Mouse (Mus musculus) heart, embryonic 14.5 days (tissue): ENCODE measurements around the gene Kctd19. TPM values are rescaled to one million over a fixed set of nuclear protein-coding genes. Genes with fewer than 3 reads are reported as not detected.
A peak's percentile ranks its signal among the peaks of the same experiment; 100 is the strongest.

Source experiments
- ATAC-seq: fragments of 200-750 bp; cut with Nextera tagmentation; 2 replicates; pipeline ENCODE4 v1.8.0; 2017; ENCODE audit warnings: low read depth, moderate TSS enrichment; ENCODE audit not compliant: insufficient number of reproducible peaks, insufficient read depth, low FRiP score
- H3K27ac ChIP-seq, 2 experiments: fragments of 200-500 bp in 1 of 2; fragments of 300-500 bp in 1 of 2; sonication (generic) in 1 of 2; replicated peaks in 1 of 2; 2 replicates each; pipeline ENCODE4 v1.5.1; 2012 to 2014; ENCODE audit warnings: low read depth in 2 of 2, low read length in 2 of 2, control low read depth in 1 of 2, mild to moderate bottlenecking in 1 of 2, mixed read lengths in 1 of 2; ENCODE audit not compliant: control insufficient read depth in 1 of 2, insufficient read depth in 1 of 2
- H3K27me3 ChIP-seq: fragments of 300-500 bp; sonication (generic); 2 replicates; pipeline ENCODE4 v1.6.1; 2014; ENCODE audit warnings: mild to moderate bottlenecking, low read length, control low read depth; ENCODE audit not compliant: control insufficient read depth, insufficient read depth
- H3K36me3 ChIP-seq: fragments of 300-500 bp; sonication (generic); 2 replicates; pipeline ENCODE4 v1.6.1; 2014; ENCODE audit warnings: mild to moderate bottlenecking, control low read depth, low read length, mixed read lengths; ENCODE audit not compliant: control insufficient read depth, insufficient read depth
- H3K4me1 ChIP-seq, 2 experiments: fragments of 200-500 bp in 1 of 2; fragments of 300-500 bp in 1 of 2; sonication (generic) in 1 of 2; 2 replicates each; pipeline ENCODE4 v1.6.1; 2012 to 2014; ENCODE audit warnings: low read length in 2 of 2, control low read depth in 1 of 2, mixed read lengths in 1 of 2; ENCODE audit not compliant: control insufficient read depth in 2 of 2, insufficient read depth in 2 of 2
- H3K4me2 ChIP-seq: fragments of 300-500 bp; sonication (generic); 2 replicates; pipeline ENCODE4 v1.6.1; 2014; ENCODE audit warnings: mild to moderate bottlenecking, low read length
- H3K4me3 ChIP-seq, 2 experiments: fragments of 200-500 bp in 1 of 2; fragments of 300-500 bp in 1 of 2; sonication (generic) in 1 of 2; 2 replicates each; pipeline ENCODE4 v1.5.1; 2012 to 2014; ENCODE audit warnings: low read length in 2 of 2, mild to moderate bottlenecking in 2 of 2, control low read depth in 1 of 2, low read depth in 1 of 2, moderate library complexity in 1 of 2; ENCODE audit not compliant: control insufficient read depth in 1 of 2, insufficient read depth in 1 of 2
- H3K9ac ChIP-seq: fragments of 300-500 bp; sonication (generic); 2 replicates; pipeline ENCODE4 v1.6.1; 2014; ENCODE audit warnings: mild to moderate bottlenecking, low read length
- H3K9me3 ChIP-seq: fragments of 300-500 bp; sonication (generic); 2 replicates; pipeline ENCODE4 v1.6.1; 2016; ENCODE audit warnings: low read length, control low read depth; ENCODE audit not compliant: control insufficient read depth
- WGBS: fragments of 180-500 bp; shearing (Covaris S2); extraction: QIAGEN DNeasy Blood & Tissue Kit; methylation state at CpG from one replicate; pipeline ENCODE4 v1.1.7; 2014; 5-methylcytosine and 5-hydroxymethylcytosine counted together
- polyA plus RNA-seq: library from polyadenylated mRNA; unstranded; fragments of >200 nt; fragmentation: Nextera tagmentation; extraction: Ambion mirVana; gene quantifications from 2 replicates; pipeline ENCODE4 v1.2.1, GENCODE M21; 2014

Kctd19 gene
- polyA plus RNA-seq, 1 experiment from 2014 or later = not detected

DNA sequence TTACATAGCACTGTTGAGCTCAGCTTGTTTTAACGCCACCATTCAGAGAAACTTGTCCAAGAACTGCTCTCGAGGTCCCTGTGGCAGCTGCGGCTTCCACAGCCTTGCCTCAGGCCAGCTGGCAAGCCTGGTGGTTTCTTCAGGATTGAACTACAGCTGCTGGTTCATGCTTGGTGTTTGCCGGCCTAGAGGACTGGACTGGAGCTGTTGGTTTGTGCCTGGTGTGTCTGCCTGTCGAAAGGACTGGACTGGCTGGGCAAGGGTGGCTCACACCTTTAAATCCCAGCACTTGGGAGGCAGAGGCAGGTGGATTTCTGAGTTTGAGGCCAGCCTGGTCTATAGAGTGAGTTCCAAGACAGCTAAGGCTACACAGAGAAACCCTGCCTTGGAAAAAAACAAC, 13.3 kb downstream of the Kctd19 start:
- H3K4me1 ChIP-seq = no peaks in the 10 kb centered on the region
- 80% methylated on average over 5 of the region's 5 CpGs for WGBS

DNA sequence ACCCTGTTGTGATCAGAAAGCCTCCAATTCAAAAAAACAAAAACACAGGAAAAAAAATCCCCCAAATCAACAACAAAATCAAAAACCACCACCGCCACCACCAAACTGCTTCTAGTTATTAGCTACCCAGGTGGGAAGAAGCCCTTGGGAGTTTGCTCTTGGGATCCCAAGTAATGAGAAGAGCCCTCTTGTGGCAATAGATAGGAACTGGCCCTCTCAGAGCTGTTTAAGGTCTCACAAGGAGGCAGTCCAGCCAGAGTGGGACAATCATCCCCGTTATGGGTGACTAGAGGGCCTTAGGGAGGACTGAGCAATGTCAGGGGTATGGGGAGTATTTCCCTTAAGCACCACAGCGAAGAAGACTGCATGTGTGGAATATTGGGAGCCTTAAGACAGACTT, 15.6 kb downstream of the Kctd19 start:
- H3K27me3 ChIP-seq = peaks cover 28% of the 10 kb centered on the region

More for the DNA sequence above, 13.3 kb downstream of the Kctd19 start:
- H3K4me2 ChIP-seq = no peak overlapping the region
- no peaks in the 10 kb centered on the region for H3K36me3 ChIP-seq
- H3K9ac ChIP-seq = no peak overlapping the region
- 0 out of 2 replicates have a peak, but pooled peaks cover 5% of the 10 kb centered on the region for H3K9me3 ChIP-seq
- H3K27ac ChIP-seq = no peak overlapping the region
- peaks cover 19% of the 10 kb centered on the region; the same call in 1 of the 2 replicates for H3K27me3 ChIP-seq
- ATAC-seq = no peak
- H3K4me3 ChIP-seq = no peak overlapping the region

DNA sequence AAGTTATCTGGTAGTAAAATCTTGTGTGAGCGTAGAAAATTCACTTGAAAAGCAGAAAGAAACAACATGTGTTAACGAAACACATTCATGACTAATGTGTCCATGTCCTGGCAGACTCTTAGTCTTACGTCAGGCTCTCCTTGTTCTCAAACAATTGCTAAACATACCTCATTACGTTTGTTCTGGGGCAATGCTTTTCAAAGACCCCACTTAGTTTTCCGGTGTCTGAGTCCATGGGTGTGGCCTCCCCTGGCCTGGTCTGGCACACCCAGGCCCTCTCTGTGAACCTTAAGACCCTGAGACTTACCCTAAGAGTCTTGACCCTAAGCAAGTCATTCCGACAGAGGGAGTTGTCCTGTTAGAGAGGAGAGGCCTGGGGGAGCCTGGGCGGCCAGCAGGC, 19.4 kb downstream of the Kctd19 start:
- Histone ChIP-seq H3K4me3 (no peak overlapping the region), H3K27ac (no peak overlapping the region), H3K9ac (no peak overlapping the region), H3K4me2 (no peak overlapping the region), H3K9me3 (no peaks in the 10 kb centered on the region), H3K27me3 (peaks cover 35% of the 10 kb centered on the region), H3K4me1 (no peaks in the 10 kb centered on the region), H3K36me3 (no peaks in the 10 kb centered on the region)
- no peak for ATAC-seq
- WGBS = 69% methylated on average over 7 of the region's 7 CpGs

More for the DNA sequence above, 15.6 kb downstream of the Kctd19 start:
- H3K4me1 ChIP-seq = no peaks in the 10 kb centered on the region
- H3K9ac ChIP-seq = no peak overlapping the region
- no peak overlapping the region for H3K27ac ChIP-seq
- H3K9me3 ChIP-seq = 0 out of 2 replicates have a peak, but pooled peaks cover 5% of the 10 kb centered on the region
- 31% methylated on average over 3 of the region's 3 CpGs for WGBS
- no peak for ATAC-seq
- H3K4me3 ChIP-seq = no peak overlapping the region
- H3K36me3 ChIP-seq = no peaks in the 10 kb centered on the region
- no peak overlapping the region for H3K4me2 ChIP-seq

DNA sequence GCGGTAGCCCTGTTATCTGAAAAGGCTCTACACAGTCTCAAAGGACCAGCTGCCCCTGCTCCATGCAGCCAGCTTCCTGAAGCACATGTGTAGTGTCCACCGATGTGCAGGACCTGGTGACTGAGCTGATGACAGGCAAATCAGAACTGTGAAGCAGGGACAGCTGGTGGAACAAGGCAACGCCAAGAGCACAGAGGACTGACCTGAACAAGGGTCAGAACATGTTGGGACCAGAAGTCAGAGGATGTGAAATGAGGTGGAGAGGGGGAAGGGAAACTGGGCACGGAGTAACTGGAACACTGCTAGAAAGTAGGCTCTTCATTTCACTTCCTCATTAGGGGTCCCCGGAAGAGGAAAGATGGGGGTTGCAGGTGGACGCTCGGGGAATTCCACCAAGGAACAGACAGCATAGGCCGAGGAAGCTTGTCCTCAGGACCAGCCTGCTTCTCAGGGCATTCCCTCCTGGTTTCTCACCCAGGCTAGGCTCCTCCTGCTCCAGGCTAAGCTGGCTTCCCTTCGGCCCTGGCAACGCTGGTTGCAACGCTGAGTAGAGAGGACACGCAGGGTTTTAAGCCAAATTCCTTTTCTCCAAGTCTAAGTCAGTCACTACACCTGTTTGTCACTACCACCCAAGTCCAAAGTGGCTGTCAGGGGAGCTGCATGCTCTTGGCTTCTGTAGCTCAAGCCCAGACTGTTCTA, 20.1 kb downstream of the Kctd19 start:
- Histone ChIP-seq H3K4me1 (peaks cover 0 to under 1% of the 10 kb centered on the region in 2 experiments; a peak in 1 of 4 replicates), H3K9ac (no peak overlapping the region), H3K4me3 (no peak overlapping the region), H3K4me2 (no peak overlapping the region), H3K27me3 (peaks cover 32% of the 10 kb centered on the region), H3K9me3 (no peaks in the 10 kb centered on the region), H3K36me3 (no peaks in the 10 kb centered on the region), H3K27ac (no peak overlapping the region)
- ATAC-seq = no peak
- WGBS = 59% methylated on average over 12 of the region's 12 CpGs

DNA sequence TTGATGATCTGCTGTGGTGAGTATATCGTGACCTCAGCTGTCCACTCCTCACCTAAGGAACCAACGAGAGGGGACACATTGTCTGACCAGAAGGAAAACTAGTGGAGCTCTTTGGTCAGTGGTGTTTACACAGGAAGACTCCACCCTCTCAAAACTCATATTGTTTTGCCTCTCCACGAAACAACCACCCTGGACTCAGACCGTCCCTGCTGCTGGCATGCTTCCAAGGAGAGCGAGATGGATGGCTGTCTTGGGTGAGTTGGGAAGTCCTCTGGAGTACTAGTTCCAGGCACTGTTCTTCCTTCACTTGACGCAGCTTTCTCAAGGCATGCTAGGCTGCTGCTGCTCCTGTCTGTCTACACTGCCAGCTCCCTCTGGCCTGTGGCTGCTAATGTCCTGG, 24.2 kb downstream of the Kctd19 start:
- WGBS = 56% methylated on average over 6 of the region's 6 CpGs
- no peak overlapping the region for H3K4me2 ChIP-seq
- no peak overlapping the region for H3K9ac ChIP-seq
- H3K4me1 ChIP-seq = peaks cover 15 to 23% of the 10 kb centered on the region in 2 experiments
- no peaks in the 10 kb centered on the region for H3K9me3 ChIP-seq
- H3K27ac ChIP-seq = no peak overlapping the region
- no peak overlapping the region for H3K4me3 ChIP-seq
- no peak for ATAC-seq
- H3K36me3 ChIP-seq = no peaks in the 10 kb centered on the region
- H3K27me3 ChIP-seq = peaks cover 7% of the 10 kb centered on the region; the same call in 1 of the 2 replicates

DNA sequence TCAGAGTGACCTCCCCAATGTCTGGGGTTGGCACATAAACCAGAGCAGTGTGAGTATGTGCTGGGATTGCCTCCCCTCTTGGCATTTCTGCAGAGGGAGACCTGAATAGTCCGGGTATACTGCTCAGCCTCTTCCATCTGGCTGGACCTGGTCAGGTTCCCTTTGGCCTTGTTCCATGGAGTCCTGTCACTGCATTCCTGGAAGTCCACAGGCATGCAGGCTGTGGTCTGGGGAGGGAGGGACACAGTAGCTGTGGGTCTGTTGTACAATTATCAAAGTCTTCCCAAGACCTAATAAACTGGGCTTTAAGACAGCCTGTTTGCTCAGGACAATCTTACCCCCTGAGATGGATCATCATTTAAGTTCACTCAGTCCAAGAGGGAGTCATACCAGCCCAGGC, 26.2 kb downstream of the Kctd19 start:
- WGBS = 5% methylated on average over 1 of the region's 1 CpGs
- Histone ChIP-seq H3K4me1 (peaks cover 15 to 23% of the 10 kb centered on the region in 2 experiments), H3K27ac (0 out of 4 replicates have a peak overlapping the region, but pooled peaks of 1 of the 2 experiments have one; percentile 11), H3K4me2 (no peak overlapping the region), H3K4me3 (no peak overlapping the region), H3K27me3 (0 out of 2 replicates have a peak, but pooled peaks cover 7% of the 10 kb centered on the region), H3K9me3 (no peaks in the 10 kb centered on the region), H3K9ac (no peak overlapping the region), H3K36me3 (no peaks in the 10 kb centered on the region)
- ATAC-seq = peak; percentile 67

DNA sequence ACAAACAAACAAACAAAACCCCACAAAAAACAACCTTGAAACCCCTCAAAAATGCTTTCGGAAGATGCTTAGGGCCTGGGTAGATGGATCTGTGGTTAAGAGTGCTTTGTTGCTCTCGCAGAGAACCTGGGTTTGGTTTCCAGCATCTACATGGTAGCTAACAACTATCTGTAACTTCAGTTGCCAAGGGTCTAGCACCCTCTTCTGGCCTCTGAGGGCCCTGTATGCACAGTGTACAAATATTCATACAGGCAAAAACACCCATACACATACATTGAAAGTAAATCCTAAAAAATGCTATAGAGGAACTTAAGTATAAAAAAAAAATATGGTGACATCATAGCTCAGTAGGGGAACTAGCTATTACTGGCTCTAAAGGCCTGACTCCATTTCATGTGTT, 29.2 kb downstream of the Kctd19 start:
- Histone ChIP-seq H3K4me3 (no peak overlapping the region), H3K36me3 (no peaks in the 10 kb centered on the region), H3K27me3 (no peaks in the 10 kb centered on the region), H3K9ac (no peak overlapping the region), H3K4me1 (peaks cover 16 to 25% of the 10 kb centered on the region in 2 experiments), H3K9me3 (no peaks in the 10 kb centered on the region), H3K27ac (no peak overlapping the region), H3K4me2 (no peak overlapping the region)
- no peak for ATAC-seq
- 92% methylated on average over 2 of the region's 2 CpGs for WGBS
